Mouse (Mus musculus) hindbrain, embryonic 11.5 days (tissue): ENCODE results near the gene Mrpl30. TPM values are rescaled to one million over a fixed set of nuclear protein-coding genes. Genes with fewer than 3 reads are reported as not detected.
A peak's percentile ranks its signal among the peaks of the same experiment; 100 is the strongest.

Source experiments
- ATAC-seq: fragments of 200-750 bp; cut with Nextera tagmentation; 2 replicates; pipeline ENCODE4 v1.8.0; 2017; ENCODE audit warnings: mild to moderate bottlenecking, moderate TSS enrichment, moderate library complexity; ENCODE audit not compliant: low FRiP score
- DNase-seq: peaks from one replicate; pipeline ENCODE4 v3.0.0-alpha.2; 2015; ENCODE audit warnings: low spot score
- H3K27ac ChIP-seq: fragments of 300-500 bp; sonication (generic); 2 replicates; pipeline ENCODE4 v1.5.1; 2014; ENCODE audit warnings: mild to moderate bottlenecking, low read depth, low read length
- H3K27me3 ChIP-seq: fragments of 300-500 bp; sonication (generic); 2 replicates; pipeline ENCODE4 v1.6.1; 2014; ENCODE audit warnings: mild to moderate bottlenecking, low read length, moderate library complexity, mixed read lengths; ENCODE audit not compliant: control insufficient read depth, insufficient read depth
- H3K36me3 ChIP-seq: fragments of 300-500 bp; sonication (generic); 2 replicates; pipeline ENCODE4 v1.6.1; 2014; ENCODE audit warnings: mild to moderate bottlenecking, low read length, moderate library complexity, mixed read lengths; ENCODE audit not compliant: control insufficient read depth, insufficient read depth
- H3K4me1 ChIP-seq: fragments of 300-500 bp; sonication (generic); replicated peaks from 2 replicates; pipeline ENCODE4 v1.6.1; 2014; ENCODE audit warnings: low read length, mixed read lengths; ENCODE audit not compliant: control insufficient read depth, insufficient read depth
- H3K4me2 ChIP-seq: fragments of 300-500 bp; sonication (generic); replicated peaks from 2 replicates; pipeline ENCODE4 v1.6.1; 2014; ENCODE audit warnings: mild to moderate bottlenecking, low read depth, low read length
- H3K4me3 ChIP-seq: fragments of 300-500 bp; sonication (generic); 2 replicates; pipeline ENCODE4 v1.5.1; 2014; ENCODE audit warnings: low read depth, low read length
- H3K9ac ChIP-seq: fragments of 300-500 bp; sonication (generic); 2 replicates; pipeline ENCODE4 v1.6.1; 2014; ENCODE audit warnings: low read depth, low read length
- H3K9me3 ChIP-seq: fragments of 300-500 bp; sonication (generic); 2 replicates; pipeline ENCODE4 v1.6.1; 2016; ENCODE audit warnings: low read length; ENCODE audit not compliant: control insufficient read depth
- WGBS: fragments of 180-500 bp; shearing (Covaris S2); extraction: QIAGEN DNeasy Blood & Tissue Kit; methylation state at CpG from one replicate; pipeline ENCODE4 v1.1.7; 2014; 5-methylcytosine and 5-hydroxymethylcytosine counted together
- polyA plus RNA-seq: library from polyadenylated mRNA; unstranded; fragments of >200 nt; fragmentation: Nextera tagmentation; extraction: Ambion mirVana; gene quantifications from 2 replicates; pipeline ENCODE4 v1.2.1, GENCODE M21; 2014

The Mrpl30 gene
- polyA plus RNA-seq, 1 experiment from 2014 or later: 243 TPM

DNA sequence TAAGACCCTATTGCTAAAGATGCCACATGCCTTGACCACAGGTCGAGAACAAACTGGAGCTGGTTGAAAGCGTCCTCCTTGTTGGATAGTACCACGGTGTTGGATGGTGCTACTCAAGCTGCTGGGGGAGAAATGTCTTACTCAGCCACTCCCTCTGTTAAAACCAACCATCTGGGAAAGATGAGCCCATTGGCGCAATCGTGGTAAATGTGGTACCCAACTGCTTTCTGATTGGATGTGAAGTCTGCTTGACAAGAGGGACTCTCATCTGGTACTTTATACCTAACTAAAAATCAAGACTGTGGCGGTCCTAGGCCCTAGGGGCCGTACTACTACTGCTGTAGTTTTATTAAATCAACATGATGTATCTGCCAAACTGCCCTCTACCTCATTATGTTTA lies 1.1 kb upstream of the Mrpl30 start:
- Histone ChIP-seq H3K4me2 (peak overlapping the region; percentile 68), H3K9me3 (no peaks in the 10 kb centered on the region), H3K27me3 (no peaks in the 10 kb centered on the region), H3K4me3 (peak overlapping the region; percentile 60; the same call in 1 of the 2 replicates), H3K36me3 (no peaks in the 10 kb centered on the region), H3K9ac (no peak overlapping the region), H3K27ac (no peak overlapping the region), H3K4me1 (no peaks in the 10 kb centered on the region)
- ATAC-seq (no peak), DNase-seq (no peak)
- 85% methylated on average over 7 of the region's 7 CpGs for WGBS

DNA sequence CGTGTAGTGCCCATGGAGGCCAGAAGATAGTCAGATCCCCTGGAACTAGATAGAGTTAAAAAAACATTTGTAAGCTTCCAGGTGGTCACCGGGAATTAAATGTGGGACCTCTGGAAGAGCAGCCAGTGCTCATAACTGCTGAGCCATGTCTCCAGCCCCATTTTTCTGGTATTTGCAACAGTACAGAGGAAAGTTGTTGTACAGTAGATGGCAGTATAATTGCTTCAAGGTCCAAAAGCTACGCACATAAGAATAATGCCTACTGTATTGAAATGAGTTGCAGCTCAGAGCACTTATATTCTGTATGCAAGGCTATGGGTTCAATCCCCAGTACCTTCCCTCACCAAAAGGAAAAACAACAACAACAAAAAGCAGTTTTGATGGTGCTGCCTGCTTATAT lies 1.1 kb downstream of the Mrpl30 start:
- H3K4me3 ChIP-seq: no peak overlapping the region
- no peaks in the 10 kb centered on the region for H3K4me1 ChIP-seq
- H3K27ac ChIP-seq: no peak overlapping the region
- no peaks in the 10 kb centered on the region for H3K9me3 ChIP-seq
- H3K4me2 ChIP-seq: peak overlapping the region; percentile 68; the same call in 1 of the 2 replicates
- peak; percentile 1 for DNase-seq
- 77% methylated on average over 3 of the region's 3 CpGs for WGBS
- no peak for ATAC-seq
- H3K27me3 ChIP-seq: no peaks in the 10 kb centered on the region
- no peak overlapping the region for H3K9ac ChIP-seq
- no peaks in the 10 kb centered on the region for H3K36me3 ChIP-seq

DNA sequence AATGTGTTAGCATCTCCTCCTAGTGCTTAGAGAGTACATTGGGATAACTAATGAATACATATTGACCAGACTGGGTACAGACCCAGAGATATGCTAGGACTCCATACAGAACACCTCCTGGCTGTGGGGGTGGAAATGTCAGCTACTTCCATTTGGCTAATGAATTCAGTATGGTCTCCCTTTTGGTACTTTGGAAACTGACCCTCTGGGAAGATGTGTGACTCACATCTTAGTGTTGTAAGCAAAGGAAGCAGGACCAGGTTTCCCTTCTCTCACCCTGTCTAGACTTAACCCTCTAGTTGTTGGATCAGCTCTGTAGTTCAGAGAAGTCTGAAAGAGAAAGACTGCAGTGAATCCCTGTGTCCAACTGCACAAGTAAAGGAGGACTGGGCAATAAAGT lies 4.3 kb downstream of the Mrpl30 start:
- no peaks in the 10 kb centered on the region for H3K9me3 ChIP-seq
- H3K9ac ChIP-seq: no peak overlapping the region
- no peak overlapping the region for H3K4me3 ChIP-seq
- H3K4me1 ChIP-seq: no peaks in the 10 kb centered on the region
- no peak for ATAC-seq
- H3K27ac ChIP-seq: no peak overlapping the region
- no peak for DNase-seq
- no peak overlapping the region for H3K4me2 ChIP-seq
- no peaks in the 10 kb centered on the region for H3K27me3 ChIP-seq
- H3K36me3 ChIP-seq: peaks cover 4% of the 10 kb centered on the region

- WGBS: 84% methylated on average over 4 of the region's 4 CpGs
- H3K4me3 ChIP-seq: no peak overlapping the region
- DNase-seq (no peak), ATAC-seq (no peak)
- H3K4me2 ChIP-seq: no peak overlapping the region
- no peaks in the 10 kb centered on the region for H3K4me1 ChIP-seq
- no peak overlapping the region for H3K9ac ChIP-seq
- no peaks in the 10 kb centered on the region for H3K27me3 ChIP-seq
- peaks cover 4% of the 10 kb centered on the region for H3K36me3 ChIP-seq
- H3K9me3 ChIP-seq: no peaks in the 10 kb centered on the region
- H3K27ac ChIP-seq: no peak overlapping the region
Observed at GRCm38 (mm10) chr1:37899816-37900215, 9.5 kb downstream of the Mrpl30 start.

DNA sequence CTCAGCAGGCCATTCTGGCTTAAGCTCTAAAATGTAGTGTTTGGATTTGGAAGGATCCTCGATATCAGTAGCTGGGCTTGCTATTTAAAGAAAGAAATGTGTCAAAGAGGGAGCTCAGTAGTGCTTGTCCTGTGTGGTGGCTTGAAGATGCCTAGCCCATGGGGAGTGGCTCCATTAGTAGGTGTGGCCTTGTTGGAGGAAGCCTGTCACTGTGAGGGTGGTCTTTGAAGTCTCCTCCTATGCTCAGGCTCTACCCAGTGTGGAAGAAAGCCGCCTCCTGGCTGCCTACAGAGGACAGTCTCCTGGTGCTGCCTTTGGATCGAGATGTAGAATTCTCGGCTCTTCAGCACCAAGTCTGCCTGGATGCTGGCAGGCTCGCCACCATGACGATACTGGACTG lies 10.0 kb downstream of the Mrpl30 start:
- no peak overlapping the region for H3K27ac ChIP-seq
- no peak overlapping the region for H3K4me3 ChIP-seq
- H3K27me3 ChIP-seq: no peaks in the 10 kb centered on the region
- no peak for ATAC-seq
- no peaks in the 10 kb centered on the region for H3K4me1 ChIP-seq
- WGBS: 54% methylated on average over 6 of the region's 6 CpGs
- DNase-seq: no peak
- H3K9ac ChIP-seq: no peak overlapping the region
- H3K4me2 ChIP-seq: no peak overlapping the region
- H3K36me3 ChIP-seq: peaks cover 4% of the 10 kb centered on the region
- H3K9me3 ChIP-seq: no peaks in the 10 kb centered on the region

DNA sequence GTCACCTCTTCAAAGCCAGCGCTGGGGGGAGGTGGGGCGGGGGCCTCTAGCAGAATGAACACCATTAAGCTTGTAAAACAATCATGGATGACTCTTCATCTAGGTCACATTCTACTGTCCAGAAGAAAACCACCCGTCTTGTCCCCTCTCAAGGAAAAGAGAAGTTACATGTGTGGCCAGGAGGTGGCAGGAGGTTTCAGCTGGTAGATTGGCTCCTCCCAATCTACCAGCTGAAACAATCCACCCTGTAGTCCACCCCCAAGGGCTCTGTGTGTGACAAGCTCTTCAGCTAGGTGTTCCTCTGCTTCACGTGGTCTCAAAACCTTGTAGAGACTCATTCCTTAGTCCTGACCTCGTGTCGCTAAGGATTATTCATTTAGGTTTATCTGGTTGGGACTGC lies 12.9 kb downstream of the Mrpl30 start:
- Histone ChIP-seq H3K4me2 (no peak overlapping the region), H3K27ac (no peak overlapping the region), H3K4me3 (no peak overlapping the region), H3K9me3 (no peaks in the 10 kb centered on the region), H3K27me3 (no peaks in the 10 kb centered on the region), H3K4me1 (no peaks in the 10 kb centered on the region), H3K9ac (no peak overlapping the region), H3K36me3 (peaks cover 4% of the 10 kb centered on the region)
- DNase-seq (peak; percentile 39), ATAC-seq (no peak)
- 38% methylated on average over 6 of the region's 6 CpGs for WGBS

GRCm38 (mm10) chr1:37912751-37913150 lies 22.5 kb downstream of the Mrpl30 start:
- H3K9me3 ChIP-seq: no peaks in the 10 kb centered on the region
- no peak overlapping the region for H3K4me3 ChIP-seq
- no peak overlapping the region for H3K9ac ChIP-seq
- no peak overlapping the region for H3K4me2 ChIP-seq
- 80% methylated on average over 2 of the region's 2 CpGs for WGBS
- no peak for ATAC-seq
- DNase-seq: no peak
- no peaks in the 10 kb centered on the region for H3K36me3 ChIP-seq
- H3K4me1 ChIP-seq: no peaks in the 10 kb centered on the region
- no peak overlapping the region for H3K27ac ChIP-seq
- no peaks in the 10 kb centered on the region for H3K27me3 ChIP-seq

DNA sequence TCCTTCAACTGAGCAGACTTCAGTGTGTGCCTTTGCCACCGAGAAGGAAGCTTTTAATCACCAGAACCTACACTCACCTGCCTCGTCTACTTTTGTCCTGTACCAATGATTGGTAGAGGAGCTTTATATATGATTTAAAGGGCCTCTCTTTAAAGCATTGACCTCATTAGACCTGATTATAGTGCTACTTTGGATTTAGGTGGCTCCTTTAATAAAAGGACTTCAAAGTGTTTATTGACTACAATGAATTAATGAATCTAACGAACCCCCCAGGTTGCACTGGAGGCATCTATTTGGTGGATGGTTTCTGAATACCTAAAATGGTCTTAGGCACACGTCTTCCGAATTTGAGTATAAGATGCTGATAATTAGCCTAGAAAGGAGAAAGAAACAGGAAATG lies 26.1 kb downstream of the Mrpl30 start, which contains the start of gene Lyg2:
Gene Lyg2, minus strand, starts transcription at position 101 of the 400 bp plus-strand sequence.
- H3K36me3 ChIP-seq: no peaks in the 10 kb centered on the region
- no peaks in the 10 kb centered on the region for H3K27me3 ChIP-seq
- no peak within 1 kb of the TSS for H3K27ac ChIP-seq
- no peak within 1 kb of the TSS for H3K4me3 ChIP-seq
- H3K9ac ChIP-seq: no peak within 1 kb of the TSS
- H3K4me2 ChIP-seq: no peak within 1 kb of the TSS
- 83% methylated on average over 5 of the region's 5 CpGs for WGBS
- H3K4me1 ChIP-seq: no peaks in the 10 kb centered on the region
- ATAC-seq: no peak
- H3K9me3 ChIP-seq: no peaks in the 10 kb centered on the region
- DNase-seq: no peak

DNA sequence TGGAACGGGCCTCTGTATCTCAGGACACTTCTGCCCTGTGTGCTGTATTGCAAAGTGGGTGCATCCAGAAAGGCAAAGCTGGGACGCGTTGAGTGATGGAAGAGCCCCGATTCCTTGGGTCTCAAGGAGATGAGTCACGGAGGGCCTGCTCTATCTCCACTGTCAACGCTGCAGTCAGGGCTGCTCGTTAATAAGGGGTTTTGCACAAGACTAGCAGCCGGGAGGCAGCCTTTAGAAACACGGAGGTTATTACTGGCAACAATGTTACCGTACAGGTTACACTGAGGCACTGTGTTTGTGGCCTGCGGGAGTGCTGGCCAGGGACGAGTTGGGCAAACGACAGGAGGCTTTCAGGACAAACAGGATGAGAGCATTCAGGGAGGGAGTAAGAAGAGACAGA lies 27.4 kb downstream of the Mrpl30 start:
- no peak overlapping the region for H3K4me2 ChIP-seq
- H3K4me3 ChIP-seq: no peak overlapping the region
- no peaks in the 10 kb centered on the region for H3K36me3 ChIP-seq
- H3K4me1 ChIP-seq: no peaks in the 10 kb centered on the region
- ATAC-seq (no peak), DNase-seq (no peak)
- H3K27ac ChIP-seq: no peak overlapping the region
- H3K9me3 ChIP-seq: no peaks in the 10 kb centered on the region
- WGBS: 83% methylated on average over 13 of the region's 13 CpGs
- no peak overlapping the region for H3K9ac ChIP-seq
- no peaks in the 10 kb centered on the region for H3K27me3 ChIP-seq
